Mouse (Mus musculus) intestine, postnatal 0 days (tissue): ENCODE results near the gene Fkbp6. TPM values are rescaled to one million over a fixed set of nuclear protein-coding genes. Genes with fewer than 3 reads are reported as not detected.
A peak's percentile ranks its signal among the peaks of the same experiment; 100 is the strongest.

Experiments used
- ATAC-seq: fragments of 200-750 bp; cut with Nextera tagmentation; 2 replicates; pipeline ENCODE4 v1.8.0; 2017; ENCODE audit warnings: mild to moderate bottlenecking, moderate TSS enrichment, moderate library complexity
- H3K27ac ChIP-seq: fragments of 300-500 bp; sonication (generic); 2 replicates; pipeline ENCODE4 v1.5.1; 2014; ENCODE audit warnings: mild to moderate bottlenecking, low read depth, low read length, moderate library complexity
- H3K27me3 ChIP-seq: fragments of 300-500 bp; sonication (generic); replicated peaks from 2 replicates; pipeline ENCODE4 v1.6.1; 2014; ENCODE audit warnings: low read length, mixed read lengths; ENCODE audit not compliant: control insufficient read depth, insufficient read depth
- H3K36me3 ChIP-seq: fragments of 300-500 bp; sonication (generic); 2 replicates; pipeline ENCODE4 v1.6.1; 2014; ENCODE audit warnings: mild to moderate bottlenecking, moderate library complexity; ENCODE audit not compliant: control insufficient read depth, insufficient read depth
- H3K4me1 ChIP-seq: fragments of 300-500 bp; sonication (generic); replicated peaks from 2 replicates; pipeline ENCODE4 v1.6.1; 2014; ENCODE audit warnings: antibody characterized with exemption, low read length, mixed read lengths; ENCODE audit not compliant: control insufficient read depth, insufficient read depth
- H3K4me2 ChIP-seq: fragments of 300-500 bp; sonication (generic); replicated peaks from 2 replicates; pipeline ENCODE4 v1.6.1; 2014; ENCODE audit warnings: low read depth, mild to moderate bottlenecking, moderate library complexity
- H3K4me3 ChIP-seq: fragments of 300-500 bp; sonication (generic); 2 replicates; pipeline ENCODE4 v1.5.1; 2014; ENCODE audit warnings: low read depth, low read length
- H3K9ac ChIP-seq: fragments of 300-500 bp; sonication (generic); 2 replicates; pipeline ENCODE4 v1.6.1; 2014; ENCODE audit warnings: mild to moderate bottlenecking, low read depth, low read length
- H3K9me3 ChIP-seq: fragments of 300-500 bp; sonication (generic); 2 replicates; pipeline ENCODE4 v1.6.1; 2016; ENCODE audit warnings: mixed run types; ENCODE audit not compliant: control insufficient read depth
- CTCF ChIP-seq: sonication (generic); IDR thresholded peaks from 2 replicates; pipeline ENCODE4 v1.5.1; 2016; ENCODE audit warnings: low read depth, mild to moderate bottlenecking, control low read depth, antibody characterized with exemption, moderate library complexity
- WGBS: fragments of 180-500 bp; shearing (Covaris S2); extraction: QIAGEN DNeasy Blood & Tissue Kit; methylation state at CpG from one replicate; pipeline ENCODE4 v1.1.7; 2014; 5-methylcytosine and 5-hydroxymethylcytosine counted together
- polyA plus RNA-seq: library from polyadenylated mRNA; unstranded; fragments of >200 nt; fragmentation: Nextera tagmentation; extraction: Ambion mirVana; gene quantifications from 2 replicates; pipeline ENCODE4 v1.2.1, GENCODE M21; 2015

Gene Fkbp6
- polyA plus RNA-seq, result 0.12 and 0.34 TPM in 2 replicates

DNA sequence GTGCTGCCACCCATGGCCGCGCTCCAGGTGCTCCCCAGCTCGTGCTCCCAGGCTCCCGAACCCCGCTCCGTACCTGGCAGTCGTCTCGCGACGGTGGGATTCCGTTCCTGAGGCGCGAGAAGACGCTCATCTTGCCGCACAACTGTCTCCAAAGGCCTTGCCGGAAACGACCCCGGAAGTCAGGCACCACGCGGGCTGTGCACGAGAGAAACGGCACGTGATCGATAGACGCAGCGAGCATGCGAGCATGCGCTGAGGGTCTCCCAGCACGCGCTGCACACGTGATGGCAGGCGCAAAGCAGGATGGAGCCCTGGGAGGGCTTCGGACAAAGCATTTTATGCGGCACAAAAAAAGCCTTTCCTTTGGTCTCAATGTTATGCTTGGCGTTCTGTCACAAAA, at the start of gene Fkbp6:
Gene Fkbp6, minus strand, starts transcription at position 183 of the 400 bp plus-strand sequence.
- TF ChIP-seq CTCF, result no peak

DNA sequence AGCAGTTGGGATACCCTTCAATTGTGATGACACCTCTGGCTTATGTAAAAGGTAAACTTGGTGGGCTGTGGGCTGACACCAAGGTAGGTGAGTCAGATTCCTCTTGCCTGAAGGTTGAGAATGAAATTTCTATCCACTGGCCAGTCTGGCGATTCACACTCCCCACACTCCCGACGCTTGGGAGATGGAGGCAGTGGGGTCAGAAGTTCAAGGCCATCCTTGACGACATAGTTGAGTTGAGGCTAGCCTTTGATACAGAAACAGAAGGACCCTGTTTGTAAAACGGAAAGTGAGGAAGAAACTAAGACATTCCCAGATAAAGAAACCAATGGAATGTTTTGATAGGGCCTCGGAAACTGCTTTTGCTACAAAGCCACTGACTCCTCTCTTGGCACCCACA, 49.5 kb upstream of the Fkbp6 start:
- ATAC-seq, result no peak
- no peak overlapping the region for H3K4me2 ChIP-seq
- no peaks in the 10 kb centered on the region for H3K9me3 ChIP-seq
- H3K36me3 ChIP-seq, result no peaks in the 10 kb centered on the region; the same call in 1 of the 2 replicates
- WGBS, result 50% methylated on average over 6 of the region's 6 CpGs
- no peak for TF ChIP-seq CTCF
- no peak overlapping the region for H3K4me3 ChIP-seq
- H3K27me3 ChIP-seq, result no peaks in the 10 kb centered on the region
- no peak overlapping the region for H3K9ac ChIP-seq
- no peaks in the 10 kb centered on the region for H3K4me1 ChIP-seq
- H3K27ac ChIP-seq, result no peak overlapping the region

More for the DNA sequence above, at the start of gene Fkbp6:
- no peak for ATAC-seq
- WGBS, result 92% methylated on average over 35 of the region's 35 CpGs
- Histone ChIP-seq H3K27ac (no peak within 1 kb of the TSS), H3K4me2 (no peak within 1 kb of the TSS), H3K4me3 (no peak within 1 kb of the TSS), H3K4me1 (no peaks in the 10 kb centered on the region), H3K36me3 (no peaks in the 10 kb centered on the region), H3K9me3 (no peaks in the 10 kb centered on the region), H3K9ac (no peak within 1 kb of the TSS), H3K27me3 (no peaks in the 10 kb centered on the region)

DNA sequence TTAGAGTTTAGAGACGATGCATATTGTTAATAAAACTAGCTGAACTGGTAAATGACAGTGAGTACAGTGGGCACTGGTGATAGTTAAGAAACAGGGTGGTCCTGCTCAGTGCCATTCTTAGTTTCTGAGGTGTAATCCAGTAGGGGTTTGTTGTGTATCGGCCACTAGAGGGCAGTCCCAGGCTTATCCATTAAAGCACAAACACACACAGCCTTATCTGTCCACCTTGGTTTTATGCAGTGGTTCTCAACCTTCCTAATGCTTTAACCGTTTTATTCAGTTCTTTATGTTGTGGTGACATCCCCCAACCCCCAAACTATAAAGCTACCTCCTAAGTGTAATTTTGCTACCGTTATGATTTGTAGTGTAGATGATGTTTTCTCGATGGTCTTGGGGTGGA, 46.0 kb upstream of the Fkbp6 start:
- peaks cover 15% of the 10 kb centered on the region; the same call in 1 of the 2 replicates for H3K36me3 ChIP-seq
- 58% methylated on average over 5 of the region's 5 CpGs for WGBS
- no peak overlapping the region for H3K4me2 ChIP-seq
- no peaks in the 10 kb centered on the region for H3K4me1 ChIP-seq
- TF ChIP-seq CTCF, result peak; percentile 78
- H3K4me3 ChIP-seq, result no peak overlapping the region
- no peak for ATAC-seq
- no peaks in the 10 kb centered on the region for H3K9me3 ChIP-seq
- H3K27me3 ChIP-seq, result no peaks in the 10 kb centered on the region
- no peak overlapping the region for H3K9ac ChIP-seq
- H3K27ac ChIP-seq, result no peak overlapping the region

DNA sequence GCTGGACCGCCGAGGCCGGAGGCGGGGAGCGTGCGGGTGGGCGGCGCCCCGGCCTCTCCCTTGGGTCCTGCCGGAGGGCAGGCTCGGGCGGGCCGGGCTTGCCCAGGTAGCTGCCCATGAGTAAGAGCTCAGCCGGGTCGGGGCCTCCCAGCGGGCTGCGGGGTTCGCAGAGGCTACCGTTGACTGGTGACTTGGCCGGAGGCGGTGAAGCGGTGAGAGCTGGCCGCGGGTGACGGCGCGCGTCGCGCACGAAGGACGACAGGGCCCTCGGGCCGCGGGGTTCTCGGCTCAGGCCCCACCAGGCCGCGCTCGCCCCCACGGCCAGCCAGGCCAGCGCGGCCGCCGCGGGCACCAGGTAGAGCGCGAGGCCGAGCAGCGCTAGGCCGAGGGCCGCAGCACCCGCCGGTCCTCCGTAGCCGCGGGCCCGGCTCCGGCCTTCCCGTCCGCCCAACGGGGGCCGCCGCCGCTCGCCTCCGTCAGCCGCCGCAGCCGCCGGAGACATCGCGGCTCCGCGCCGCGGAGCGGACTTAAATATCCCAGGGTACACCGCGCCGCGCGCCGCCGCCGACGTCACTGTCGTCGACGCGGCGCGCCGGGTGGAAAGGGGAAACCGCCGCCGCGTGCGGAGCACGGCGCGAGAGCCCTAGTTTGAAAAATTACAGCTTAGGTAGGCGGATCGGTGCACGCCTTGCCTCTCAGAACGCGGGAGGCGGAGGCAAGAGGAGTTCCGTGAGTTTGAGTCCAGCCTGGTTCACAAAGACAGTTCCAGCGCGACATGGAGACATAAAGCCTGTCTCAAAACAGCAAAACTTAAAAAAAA, 44.4 kb upstream of the Fkbp6 start, which contains the start of gene Pom121:
Gene Pom121, minus strand, starts transcription at position 543 of the 820 bp plus-strand sequence.
- H3K27me3 ChIP-seq, result no peaks in the 10 kb centered on the region
- WGBS, result under 1% methylated on average over 85 of the region's 110 CpGs
- H3K4me1 ChIP-seq, result no peaks in the 10 kb centered on the region
- no peaks in the 10 kb centered on the region for H3K9me3 ChIP-seq
- peaks cover 28% of the 10 kb centered on the region for H3K36me3 ChIP-seq
- peak within 1 kb of the TSS; percentile 95 for H3K4me2 ChIP-seq
- H3K4me3 ChIP-seq, result peak within 1 kb of the TSS; percentile 88
- peak within 1 kb of the TSS; percentile 92 for H3K27ac ChIP-seq
- ATAC-seq, result peak; percentile 87
- H3K9ac ChIP-seq, result peak within 1 kb of the TSS; percentile 98
- TF ChIP-seq CTCF, result no peak

DNA sequence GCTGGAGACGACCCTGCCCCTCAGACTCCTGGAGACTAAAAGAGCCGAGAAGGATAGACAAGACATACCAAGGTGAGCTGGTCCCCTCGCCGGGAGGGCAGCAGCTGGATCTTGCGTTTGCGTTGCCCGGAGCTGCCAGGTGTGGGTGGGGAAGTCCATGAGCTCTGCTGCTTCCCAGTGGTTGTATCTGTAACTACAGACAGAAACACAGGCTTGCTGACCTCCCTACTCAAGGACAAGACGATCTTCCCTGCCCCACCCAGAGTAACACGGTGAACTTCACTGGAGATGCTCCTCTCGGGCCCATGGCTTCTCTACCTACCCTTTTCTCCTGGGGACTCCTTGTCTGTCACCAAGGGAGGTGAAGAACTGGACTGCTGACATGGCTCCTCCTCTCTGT, 33.9 kb upstream of the Fkbp6 start:
- no peak for ATAC-seq
- WGBS, result 81% methylated on average over 10 of the region's 10 CpGs
- H3K4me3 ChIP-seq, result no peak overlapping the region

DNA sequence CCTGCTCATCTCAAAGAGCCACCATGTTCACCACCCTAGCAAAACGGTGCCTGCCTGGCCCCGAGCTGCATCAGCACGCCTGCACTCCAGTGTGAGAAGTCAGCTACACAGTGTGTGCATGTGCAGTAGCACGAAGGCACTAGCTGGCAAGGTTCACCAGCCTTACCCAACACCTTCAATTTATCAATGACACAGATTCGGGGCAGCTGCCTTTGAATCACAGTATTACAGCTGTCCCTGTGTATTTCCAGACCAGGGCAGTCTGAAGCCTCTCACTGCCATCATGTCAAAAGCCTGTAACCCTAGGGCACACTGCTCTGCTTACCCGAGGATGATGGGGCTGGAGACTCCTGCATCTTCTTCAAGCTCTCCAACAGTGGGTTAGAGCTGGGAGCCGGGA, 32.9 kb upstream of the Fkbp6 start:
- Histone ChIP-seq H3K9ac (no peak overlapping the region), H3K36me3 (peaks cover 86% of the 10 kb centered on the region), H3K9me3 (no peaks in the 10 kb centered on the region), H3K4me3 (no peak overlapping the region), H3K4me2 (no peak overlapping the region), H3K27ac (no peak overlapping the region), H3K27me3 (no peaks in the 10 kb centered on the region), H3K4me1 (no peaks in the 10 kb centered on the region)
- 89% methylated on average over 7 of the region's 7 CpGs for WGBS
- no peak for ATAC-seq
- TF ChIP-seq CTCF, result no peak

More for the DNA sequence above, 33.9 kb upstream of the Fkbp6 start:
- no peak overlapping the region for H3K9ac ChIP-seq
- peaks cover 85% of the 10 kb centered on the region for H3K36me3 ChIP-seq
- H3K27me3 ChIP-seq, result no peaks in the 10 kb centered on the region
- H3K27ac ChIP-seq, result no peak overlapping the region
- H3K4me2 ChIP-seq, result no peak overlapping the region
- no peak for TF ChIP-seq CTCF
- no peaks in the 10 kb centered on the region for H3K4me1 ChIP-seq
- no peaks in the 10 kb centered on the region for H3K9me3 ChIP-seq
